Mouse (Mus musculus) monocyte, adult 5-6 weeks (primary cell): Measurements from ENCODE around the gene Lrfn1. TPM values are rescaled to one million over a fixed set of nuclear protein-coding genes. Genes with fewer than 3 reads are reported as not detected.
"Not testable (repeated sequence)": the region's sequence is repeated elsewhere in the genome, so short reads cannot be mapped to it uniquely, and the experiment has no call there.

Experiments
- ATAC-seq: fragments of 153-309, 156-312 bp; replicated peaks from 2 replicates; pipeline ENCODE4 v1.8.0; 2017; ENCODE audit warnings: mild to moderate bottlenecking; ENCODE audit not compliant: low TSS enrichment, insufficient number of reproducible peaks, severe bottlenecking, poor library complexity, low FRiP score
- total RNA-seq: library from RNA; stranded (forward); fragments of 200-1000, 200-491, 200-594 nt; gene quantifications from 3 replicates; pipeline ENCODE4 v1.2.3, GENCODE M21; 2017

Lrfn1 gene
- total RNA-seq, 1 experiment from 2014 or later = 1.3 TPM

GRCm38 (mm10) chr7:28490903-28491302, 39.1 kb downstream of the Lrfn1 start:
- ATAC-seq = no peak

GRCm38 (mm10) chr7:28492310-28492709, 40.5 kb downstream of the Lrfn1 start:
- no peak for ATAC-seq

- ATAC-seq = no peak
Measured at GRCm38 (mm10) chr7:28495426-28495825, 43.6 kb downstream of the Lrfn1 start.

GRCm38 (mm10) chr7:28505585-28505984, 53.8 kb downstream of the Lrfn1 start:
- ATAC-seq = no peak

GRCm38 (mm10) chr7:28509121-28509520, 57.3 kb downstream of the Lrfn1 start:
- ATAC-seq = not testable (repeated sequence)

- not testable (repeated sequence) for ATAC-seq
Measured at GRCm38 (mm10) chr7:28510405-28510974, 58.7 kb downstream of the Lrfn1 start, which contains the start of gene Ifnl2. Gene Ifnl2 (minus strand): TSS chr7:28510455.

GRCm38 (mm10) chr7:28511441-28511840, 59.7 kb downstream of the Lrfn1 start:
- no peak for ATAC-seq

Other genes with a start within 250 kb of the Lrfn1 start
- 0.29 to 0.39 TPM in 2 of 3 replicates, not detected in the other for gene Eid2, start 184.1 kb upstream of the Lrfn1 start, total RNA-seq
- gene Eid2b, start 174.2 kb upstream of the Lrfn1 start, total RNA-seq = 6.0 to 10.2 TPM (median 7.5 TPM) in 3 replicates
- not detected in 3 replicates for gene Selenov, start 160.8 kb upstream of the Lrfn1 start, total RNA-seq
- not detected in 3 replicates for gene Dll3, start 149.7 kb upstream of the Lrfn1 start, total RNA-seq
- gene Timm50, start 139.9 kb upstream of the Lrfn1 start, total RNA-seq = 12.4 to 37.0 TPM (median 19.8 TPM) in 3 replicates
- 118 to 138 TPM (median 122 TPM) in 3 replicates for gene Supt5, start 113.2 kb upstream of the Lrfn1 start, total RNA-seq
- 691 to 731 TPM (median 723 TPM) in 3 replicates for gene Rps16, start 101.3 kb upstream of the Lrfn1 start, total RNA-seq
- 8.4 to 13.1 TPM (median 12.7 TPM) in 3 replicates for gene Plekhg2, start 79.4 kb upstream of the Lrfn1 start, total RNA-seq
- gene Zfp36, start 71.7 kb upstream of the Lrfn1 start, total RNA-seq = 140 to 403 TPM (median 154 TPM) in 3 replicates
- 6.9 to 12.3 TPM (median 12.0 TPM) in 3 replicates for gene Med29, start 59.3 kb upstream of the Lrfn1 start, total RNA-seq
- 162 to 264 TPM (median 189 TPM) in 3 replicates for gene Paf1, start 59.0 kb upstream of the Lrfn1 start, total RNA-seq
- 496 to 674 TPM (median 637 TPM) in 3 replicates for gene Gmfg, start 14.5 kb upstream of the Lrfn1 start, total RNA-seq
- gene Ifnl2, start 58.5 kb downstream of the Lrfn1 start, total RNA-seq = not detected in 3 replicates
- not detected in 3 replicates for gene Ifnl3, start 70.9 kb downstream of the Lrfn1 start, total RNA-seq
- gene Sycn, start 88.9 kb downstream of the Lrfn1 start, total RNA-seq = not detected in 3 replicates
- gene Nccrp1, start 95.3 kb downstream of the Lrfn1 start, total RNA-seq = not detected in 3 replicates
- 7.1 to 11.4 TPM (median 10.1 TPM) in 3 replicates for gene Samd4b, start 146.2 kb downstream of the Lrfn1 start, total RNA-seq
- gene Pak4, start 146.2 kb downstream of the Lrfn1 start, total RNA-seq = 3.8 to 7.5 TPM (median 4.7 TPM) in 3 replicates
- not detected in 3 replicates for gene Acp7, start 179.4 kb downstream of the Lrfn1 start, total RNA-seq
- 0.64 to 1.3 TPM (median 0.87 TPM) in 3 replicates for gene Fbxo27, start 240.9 kb downstream of the Lrfn1 start, total RNA-seq